Mouse (Mus musculus): ENCODE measurements around the gene Fcgrt.

DNA sequence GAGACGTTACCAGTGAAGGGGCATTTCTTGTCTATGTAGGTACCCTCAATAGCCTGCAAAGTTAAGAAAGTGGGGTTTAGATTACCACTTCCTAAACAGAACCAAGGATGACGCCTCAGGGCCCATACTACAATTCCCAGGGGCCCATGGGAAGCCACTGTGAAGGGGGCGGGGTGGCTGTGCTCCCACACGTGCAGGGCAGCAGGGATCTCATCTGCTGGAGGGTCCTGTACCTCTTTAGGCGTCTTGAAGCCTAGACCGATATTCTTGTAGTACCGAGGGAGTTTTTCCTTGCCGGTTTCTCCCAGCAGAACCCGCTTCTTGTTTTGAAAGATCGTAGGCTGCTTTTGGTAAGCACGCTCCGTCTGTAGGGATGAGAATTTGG lies 19.5 kb upstream of the Fcgrt start:
- TF ChIP-seq POLR2A (IDR thresholded peaks at IDR 0.05; ENCODE audit: low read depth, low read length) = no peak
- TF ChIP-seq CTCF (conservative IDR thresholded peaks at IDR 0.05; ENCODE audit: insufficient read depth, insufficient read length, low read depth, low read length) = no peak

Data from kidney, adult 2 months (tissue).